Mouse (Mus musculus) myocyte (in vitro differentiated cells): ENCODE results near the gene Smu1. TPM values are rescaled to one million over a fixed set of nuclear protein-coding genes. Genes with fewer than 3 reads are reported as not detected.

Experiments used
- H3K27me3 ChIP-seq: one replicate; pipeline ENCODE4 v1.6.1; 2011; ENCODE audit not compliant: control insufficient read depth, insufficient read depth, insufficient read length
- H3K36me3 ChIP-seq: one replicate; pipeline ENCODE4 v1.6.1; 2011; ENCODE audit not compliant: control insufficient read depth, insufficient read depth
- H3K4me2 ChIP-seq: one replicate; pipeline ENCODE4 v1.6.1; 2011; ENCODE audit warnings: low read depth, control low read depth
- H3K4me3 ChIP-seq: one replicate; pipeline ENCODE4 v1.5.1; 2011; ENCODE audit warnings: mild to moderate bottlenecking, control low read depth, moderate library complexity
- H3K79me2 ChIP-seq: one replicate; pipeline ENCODE4 v1.6.1; 2011; ENCODE audit not compliant: control insufficient read depth, insufficient read depth
- H3ac ChIP-seq: one replicate; pipeline ENCODE4 v1.6.1; 2011; ENCODE audit not compliant: control insufficient read depth, insufficient read length
- CEBPB ChIP-seq: IDR thresholded peaks from 2 replicates; pipeline ENCODE4 v1.6.1; 2011; ENCODE audit warnings: mild to moderate bottlenecking, moderate library complexity; ENCODE audit not compliant: poor library complexity, insufficient read depth, severe bottlenecking
- E2F4 ChIP-seq: IDR thresholded peaks from one replicate; pipeline ENCODE4 v1.6.1; 2011; ENCODE audit warnings: mild to moderate bottlenecking, control low read depth, moderate library complexity; ENCODE audit not compliant: insufficient read depth
- MAX ChIP-seq: IDR thresholded peaks from one replicate; pipeline ENCODE4 v1.6.1; 2011; ENCODE audit warnings: low read depth, mild to moderate bottlenecking, control low read depth
- MYOD1 ChIP-seq, 3 experiments: IDR thresholded peaks; one replicate each; pipeline ENCODE4 v1.6.1; 2011; ENCODE audit warnings: control low read depth in 2 of 3, low read depth in 2 of 3, mild to moderate bottlenecking in 2 of 3, moderate library complexity in 1 of 3; ENCODE audit not compliant: insufficient read length in 2 of 3, control insufficient read depth in 1 of 3
- MYOG ChIP-seq, 3 experiments: IDR thresholded peaks; one replicate each; pipeline ENCODE4 v1.6.1; 2011; ENCODE audit warnings: control low read depth in 2 of 3, low read depth in 2 of 3, mild to moderate bottlenecking in 2 of 3; ENCODE audit not compliant: insufficient read length in 2 of 3, control insufficient read depth in 1 of 3, insufficient read depth in 1 of 3
- POLR2A ChIP-seq: IDR thresholded peaks from one replicate; pipeline ENCODE4 v1.6.1; 2011; ENCODE audit warnings: low read depth, mild to moderate bottlenecking, control low read depth, moderate library complexity; ENCODE audit not compliant: insufficient read length
- POLR2AphosphoS2 ChIP-seq: IDR thresholded peaks from one replicate; pipeline ENCODE4 v1.6.1; 2011; ENCODE audit warnings: low read depth, control low read depth; ENCODE audit not compliant: insufficient read length
- REST ChIP-seq: IDR thresholded peaks from one replicate; pipeline ENCODE4 v1.6.1; 2011; ENCODE audit warnings: mild to moderate bottlenecking, control low read depth, moderate library complexity; ENCODE audit not compliant: insufficient read depth, insufficient read length
- SRF ChIP-seq: IDR thresholded peaks from one replicate; pipeline ENCODE4 v1.6.1; 2011; ENCODE audit warnings: low read depth; ENCODE audit not compliant: control insufficient read depth, insufficient read length
- TCF12 ChIP-seq: IDR thresholded peaks from one replicate; pipeline ENCODE4 v1.6.1; 2011; ENCODE audit warnings: mild to moderate bottlenecking, control low read depth; ENCODE audit not compliant: poor library complexity, insufficient read depth, severe bottlenecking
- TCF3 ChIP-seq: IDR thresholded peaks from one replicate; pipeline ENCODE4 v1.6.1; 2011; ENCODE audit warnings: low read depth, control low read depth; ENCODE audit not compliant: insufficient read length
- USF1 ChIP-seq: IDR thresholded peaks from one replicate; pipeline ENCODE4 v1.6.1; 2011; ENCODE audit warnings: low read depth, mild to moderate bottlenecking, control low read depth, moderate library complexity
- polyA plus RNA-seq: library from polyadenylated mRNA; unstranded; fragments of >200 nt; fragmentation: generic; extraction: Trizol; gene quantifications from one replicate; pipeline ENCODE4 v1.2.1, GENCODE M21; 2012; ENCODE audit warnings: missing spikeins

Smu1 gene
- polyA plus RNA-seq, 1 experiment = 67.5 TPM

GRCm38 (mm10) chr4:40786578-40786977 lies 28.9 kb upstream of the Smu1 start:
- Histone ChIP-seq H3K4me2 (peak overlapping the region; percentile 49), H3K79me2 (no peaks in the 10 kb centered on the region), H3K4me3 (no peak overlapping the region), H3K27me3 (no peaks in the 10 kb centered on the region), H3ac (no peak overlapping the region), H3K36me3 (no peaks in the 10 kb centered on the region)
- TF ChIP-seq E2F4 (no peak), MYOD1 (IDR thresholded peaks at IDR 0.05; ENCODE audit: control insufficient read depth in 1 of 3, insufficient read length in 2 of 3, low read depth in 2 of 3) (peak; percentile 77 to 87 (median 79)), USF1 (no peak), TCF3 (peak; percentile 16), POLR2A (no peak), SRF (no peak), MYOG (IDR thresholded peaks at IDR 0.05; ENCODE audit: control insufficient read depth in 1 of 3, insufficient read depth in 1 of 3, insufficient read length in 2 of 3, low read depth in 2 of 3) (peak; percentile 60 to 89 (median 61)), REST (no peak), POLR2AphosphoS2 (no peak), CEBPB (no peak), TCF12 (peak; percentile 19), MAX (no peak)

- Histone ChIP-seq H3K36me3 (no peaks in the 10 kb centered on the region), H3K4me2 (no peak overlapping the region), H3K79me2 (no peaks in the 10 kb centered on the region), H3ac (no peak overlapping the region), H3K27me3 (no peaks in the 10 kb centered on the region), H3K4me3 (no peak overlapping the region)
- TF ChIP-seq CEBPB = no peak
- TF ChIP-seq USF1 = no peak
- TF ChIP-seq TCF12 = no peak
- TF ChIP-seq REST = no peak
- TF ChIP-seq E2F4 = no peak
- no peak for TF ChIP-seq SRF
- no peak for TF ChIP-seq MYOD1 (IDR thresholded peaks at IDR 0.05; ENCODE audit: control insufficient read depth in 1 of 3, insufficient read length in 2 of 3, low read depth in 2 of 3)
- TF ChIP-seq MYOG (IDR thresholded peaks at IDR 0.05; ENCODE audit: control insufficient read depth in 1 of 3, insufficient read depth in 1 of 3, insufficient read length in 2 of 3, low read depth in 2 of 3) = no peak
- TF ChIP-seq POLR2A = no peak
- TF ChIP-seq MAX = no peak
- no peak for TF ChIP-seq POLR2AphosphoS2
- no peak for TF ChIP-seq TCF3
These were observed 28.0 kb upstream of the Smu1 start for GRCm38 (mm10) chr4:40785620-40786166.

GRCm38 (mm10) chr4:40784556-40785169 lies 26.9 kb upstream of the Smu1 start:
- H3K36me3 ChIP-seq = no peaks in the 10 kb centered on the region
- no peak overlapping the region for H3K4me2 ChIP-seq
- TF ChIP-seq E2F4 = no peak
- no peak for TF ChIP-seq TCF12
- TF ChIP-seq CEBPB = no peak
- no peak for TF ChIP-seq USF1
- no peak for TF ChIP-seq MYOG (IDR thresholded peaks at IDR 0.05; ENCODE audit: control insufficient read depth in 1 of 3, insufficient read depth in 1 of 3, insufficient read length in 2 of 3, low read depth in 2 of 3)
- no peak for TF ChIP-seq MYOD1 (IDR thresholded peaks at IDR 0.05; ENCODE audit: control insufficient read depth in 1 of 3, insufficient read length in 2 of 3, low read depth in 2 of 3)
- no peak for TF ChIP-seq REST
- no peak for TF ChIP-seq SRF
- TF ChIP-seq MAX = no peak
- TF ChIP-seq POLR2A = no peak
- no peak for TF ChIP-seq TCF3
- TF ChIP-seq POLR2AphosphoS2 = no peak
- no peaks in the 10 kb centered on the region for H3K27me3 ChIP-seq
- H3K4me3 ChIP-seq = no peak overlapping the region
- H3K79me2 ChIP-seq = no peaks in the 10 kb centered on the region
- H3ac ChIP-seq = no peak overlapping the region

- Histone ChIP-seq H3K36me3 (no peaks in the 10 kb centered on the region), H3K27me3 (no peaks in the 10 kb centered on the region), H3ac (no peak overlapping the region), H3K4me2 (no peak overlapping the region), H3K79me2 (no peaks in the 10 kb centered on the region), H3K4me3 (no peak overlapping the region)
- TF ChIP-seq TCF12 = no peak
- TF ChIP-seq USF1 = no peak
- TF ChIP-seq E2F4 = no peak
- no peak for TF ChIP-seq MAX
- no peak for TF ChIP-seq TCF3
- no peak for TF ChIP-seq POLR2A
- no peak for TF ChIP-seq SRF
- TF ChIP-seq POLR2AphosphoS2 = no peak
- no peak for TF ChIP-seq MYOG (IDR thresholded peaks at IDR 0.05; ENCODE audit: control insufficient read depth in 1 of 3, insufficient read depth in 1 of 3, insufficient read length in 2 of 3, low read depth in 2 of 3)
- TF ChIP-seq CEBPB = no peak
- TF ChIP-seq MYOD1 (IDR thresholded peaks at IDR 0.05; ENCODE audit: control insufficient read depth in 1 of 3, insufficient read length in 2 of 3, low read depth in 2 of 3) = no peak
- TF ChIP-seq REST = no peak
These were observed 25.3 kb upstream of the Smu1 start for GRCm38 (mm10) chr4:40783049-40783448.
